Mouse (Mus musculus): ENCODE measurements around the gene Ube2o. TPM values are rescaled to one million over a fixed set of nuclear protein-coding genes. Genes with fewer than 3 reads are reported as not detected.

Ube2o gene
- polyA plus RNA-seq, 1 experiment from 2014 or later, result 32.5 TPM

DNA sequence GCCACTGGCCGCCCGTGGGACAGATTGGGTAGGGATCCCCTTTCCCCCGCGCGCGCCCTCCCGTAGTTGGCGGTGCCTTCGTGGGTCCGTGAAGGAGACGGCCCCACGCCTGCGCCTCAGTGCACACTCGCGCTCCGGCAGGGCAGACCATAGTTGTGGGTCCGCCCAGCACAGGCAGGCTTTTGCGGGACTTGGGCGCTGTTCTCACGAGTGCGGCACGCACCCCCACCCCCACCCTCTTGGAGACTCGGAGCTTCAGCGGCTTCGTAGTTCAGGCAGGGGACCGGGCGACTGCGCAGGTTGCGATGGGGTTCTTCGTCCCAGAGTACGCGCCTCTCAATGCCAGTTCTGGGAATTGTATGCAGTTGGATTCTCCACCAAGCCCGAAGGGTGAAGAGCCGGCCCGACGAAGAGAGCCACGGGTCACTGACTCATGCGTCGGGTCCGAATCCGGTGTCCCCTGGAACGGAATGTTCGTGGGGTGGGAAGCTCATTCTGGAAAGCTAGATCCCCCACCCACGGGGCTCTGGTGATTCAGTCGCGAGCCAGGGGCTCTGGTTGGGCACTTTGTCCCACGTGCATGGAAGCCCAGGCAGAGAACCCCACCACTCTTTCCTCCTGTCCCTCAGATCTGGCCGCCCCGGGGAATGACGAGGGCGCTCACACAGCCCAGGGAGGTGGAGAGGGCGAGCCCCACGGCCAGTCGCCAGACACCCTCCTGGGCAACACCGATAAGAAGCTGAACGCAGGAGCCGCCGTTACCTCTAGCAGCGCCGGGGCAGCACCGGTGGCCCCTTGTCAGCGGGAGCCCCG lies 47.7 kb downstream of the Ube2o start:
- ChIA-PET POLR2A (interaction anchor here (1.0 kb wide), 1 partner anchor 30 kb away, joined by 6 read pairs; no protein-coding TSS in a partner anchor), CTCF (interaction anchor here (0.7 to 3.0 kb wide), 6 partner anchors 10 to 95 kb away, joined by 3 to 16 read pairs (median 4); no protein-coding TSS in a partner anchor)
- no peaks in the 10 kb centered on the region for H3K27me3 ChIP-seq
- in situ Hi-C loops (cut with MboI; ENCODE audit: low pct_unique_long_range_greater_than_20kb), result loop anchor here (5.0 kb wide), 1 partner anchor 41 kb away; the partner anchor contains the start of gene Prpsap1
- TF ChIP-seq CTCF (IDR thresholded peaks at IDR 0.05), result no peak
- ATAC-seq (peak; percentile 26), DNase-seq (ENCODE audit: low read depth, low spot score) (no peak)

DNA sequence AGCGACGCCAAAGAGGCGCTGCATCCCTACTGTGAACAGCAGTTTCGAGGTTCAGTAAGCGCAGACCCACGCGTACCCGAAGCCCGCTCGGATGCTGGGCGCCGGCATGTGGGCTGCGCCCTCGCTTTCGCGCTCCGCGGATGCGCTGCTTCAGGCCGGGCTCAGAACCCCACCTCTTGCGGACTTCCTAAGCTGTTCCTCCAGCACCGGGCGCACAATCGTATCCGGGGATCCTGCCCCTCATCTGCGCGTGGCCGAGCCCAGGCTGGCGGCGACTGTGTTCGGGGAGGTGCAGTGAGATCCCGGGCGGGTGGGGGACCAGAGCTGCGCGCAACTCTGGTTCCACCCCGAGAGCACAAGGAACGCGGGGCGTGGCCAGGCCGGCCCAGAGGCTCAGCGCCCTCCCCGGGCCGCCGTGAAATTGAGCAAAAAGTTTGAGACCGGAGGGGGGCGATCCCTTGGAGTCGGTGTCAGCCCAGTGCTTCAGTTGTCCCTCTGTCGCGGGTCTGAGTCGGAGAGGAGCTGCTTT lies 48.4 kb downstream of the Ube2o start:
- no peak for TF ChIP-seq CTCF (IDR thresholded peaks at IDR 0.05)
- ATAC-seq (peak; percentile 42), DNase-seq (ENCODE audit: low read depth, low spot score) (no peak)
- ChIA-PET CTCF (interaction anchor here (1.8 to 3.0 kb wide), 2 partner anchors 32 to 96 kb away, joined by 5 to 16 read pairs; no protein-coding TSS in a partner anchor), POLR2A (interaction anchor here (1.0 kb wide), 1 partner anchor 30 kb away, joined by 6 read pairs; no protein-coding TSS in a partner anchor)
- in situ Hi-C loops (cut with MboI; ENCODE audit: low pct_unique_long_range_greater_than_20kb), result loop anchor here (5.0 kb wide), 1 partner anchor 41 kb away; the partner anchor contains the start of gene Prpsap1
- no peaks in the 10 kb centered on the region for H3K27me3 ChIP-seq

DNA sequence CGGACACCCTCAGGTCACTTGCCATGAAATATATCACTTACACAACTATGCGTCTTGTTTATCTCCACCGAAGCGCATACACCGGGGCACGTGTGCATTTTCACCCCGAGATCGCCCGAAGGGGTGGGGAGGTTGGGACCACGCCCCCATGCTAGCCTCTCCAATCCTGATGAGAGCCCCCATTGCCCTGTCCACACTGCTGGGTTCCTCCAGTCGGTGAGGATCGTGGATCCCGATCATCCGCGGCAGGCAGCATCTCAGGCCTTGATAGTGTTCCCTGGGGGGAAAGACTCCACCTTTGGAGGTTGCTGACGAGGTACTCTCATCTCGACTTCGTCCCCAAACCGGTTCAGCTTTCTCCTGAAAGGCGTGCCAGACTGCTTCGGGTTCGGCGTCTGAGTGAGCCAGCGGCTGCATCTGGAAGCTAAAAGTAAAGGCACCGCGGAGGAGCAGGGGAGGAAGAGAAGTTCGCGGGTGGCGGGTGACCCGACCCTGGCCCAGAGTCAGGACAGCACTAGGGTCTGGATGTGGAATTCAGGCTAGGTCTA lies 48.9 kb downstream of the Ube2o start:
- ATAC-seq (no peak), DNase-seq (ENCODE audit: low read depth, low spot score) (no peak)
- H3K27me3 ChIP-seq, result no peaks in the 10 kb centered on the region
- ChIA-PET POLR2A (no interaction called here), CTCF (interaction anchor here (1.1 to 3.0 kb wide), 2 partner anchors 31 to 32 kb away, joined by 5 to 16 read pairs; no protein-coding TSS in a partner anchor)
- in situ Hi-C loops (cut with MboI; ENCODE audit: low pct_unique_long_range_greater_than_20kb), result loop anchor here (5.0 kb wide), 1 partner anchor 40 kb away; the partner anchor contains the start of gene Prpsap1
- TF ChIP-seq CTCF (IDR thresholded peaks at IDR 0.05), result no peak

DNA sequence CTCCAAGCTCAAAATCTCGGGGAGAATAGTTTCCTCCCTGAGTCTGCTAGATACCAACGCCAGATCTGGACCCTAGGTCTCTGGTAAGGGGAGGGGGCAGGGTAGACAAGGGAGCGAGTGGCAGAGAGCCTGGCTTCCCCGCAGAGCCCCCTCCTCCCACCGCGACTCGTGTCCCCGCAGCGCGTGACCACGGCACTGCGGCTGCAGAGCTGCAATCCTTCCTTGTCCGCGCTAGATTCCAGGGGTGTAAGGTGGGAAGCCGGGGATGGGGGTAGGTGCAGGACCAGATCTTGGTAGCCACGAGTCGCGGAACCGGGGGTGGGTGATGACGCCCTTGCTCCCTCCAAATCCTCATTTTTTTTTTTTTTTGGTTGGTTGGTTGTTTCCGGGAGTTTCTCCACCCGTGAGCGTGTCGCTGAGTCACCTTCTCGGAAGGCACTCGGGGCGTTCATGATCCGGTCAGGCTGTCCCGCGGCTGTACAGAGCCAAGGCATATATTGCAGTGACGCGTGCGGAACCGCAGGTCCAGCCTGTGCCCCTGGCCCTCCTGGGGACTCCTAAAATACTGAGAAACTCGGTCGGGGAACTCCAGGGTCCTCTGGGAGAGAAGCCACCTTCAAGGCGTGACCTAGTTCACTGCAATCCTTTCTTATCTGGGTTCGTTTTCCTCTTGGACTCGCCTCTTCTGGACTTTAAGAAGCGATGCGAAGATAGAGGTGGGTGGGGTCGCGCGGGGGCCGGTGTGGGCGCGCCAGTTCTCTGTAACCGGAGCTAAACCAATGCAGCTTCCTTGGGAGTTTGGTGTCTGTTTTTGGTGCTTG lies 49.7 kb downstream of the Ube2o start:
- no peak for ATAC-seq
- POLR2A ChIA-PET, result no interaction called here
- CTCF ChIA-PET, result interaction anchor here (1.1 kb wide), 1 partner anchor 31 kb away, joined by 5 read pairs; no protein-coding TSS in a partner anchor
- in situ Hi-C loops (cut with MboI; ENCODE audit: low pct_unique_long_range_greater_than_20kb), result loop anchor here (5.0 kb wide), 1 partner anchor 39 kb away; the partner anchor contains the start of gene Prpsap1
- DNase-seq (ENCODE audit: low read depth, low spot score), result no peak
- TF ChIP-seq CTCF (IDR thresholded peaks at IDR 0.05), result no peak
- H3K27me3 ChIP-seq, result no peaks in the 10 kb centered on the region

DNA sequence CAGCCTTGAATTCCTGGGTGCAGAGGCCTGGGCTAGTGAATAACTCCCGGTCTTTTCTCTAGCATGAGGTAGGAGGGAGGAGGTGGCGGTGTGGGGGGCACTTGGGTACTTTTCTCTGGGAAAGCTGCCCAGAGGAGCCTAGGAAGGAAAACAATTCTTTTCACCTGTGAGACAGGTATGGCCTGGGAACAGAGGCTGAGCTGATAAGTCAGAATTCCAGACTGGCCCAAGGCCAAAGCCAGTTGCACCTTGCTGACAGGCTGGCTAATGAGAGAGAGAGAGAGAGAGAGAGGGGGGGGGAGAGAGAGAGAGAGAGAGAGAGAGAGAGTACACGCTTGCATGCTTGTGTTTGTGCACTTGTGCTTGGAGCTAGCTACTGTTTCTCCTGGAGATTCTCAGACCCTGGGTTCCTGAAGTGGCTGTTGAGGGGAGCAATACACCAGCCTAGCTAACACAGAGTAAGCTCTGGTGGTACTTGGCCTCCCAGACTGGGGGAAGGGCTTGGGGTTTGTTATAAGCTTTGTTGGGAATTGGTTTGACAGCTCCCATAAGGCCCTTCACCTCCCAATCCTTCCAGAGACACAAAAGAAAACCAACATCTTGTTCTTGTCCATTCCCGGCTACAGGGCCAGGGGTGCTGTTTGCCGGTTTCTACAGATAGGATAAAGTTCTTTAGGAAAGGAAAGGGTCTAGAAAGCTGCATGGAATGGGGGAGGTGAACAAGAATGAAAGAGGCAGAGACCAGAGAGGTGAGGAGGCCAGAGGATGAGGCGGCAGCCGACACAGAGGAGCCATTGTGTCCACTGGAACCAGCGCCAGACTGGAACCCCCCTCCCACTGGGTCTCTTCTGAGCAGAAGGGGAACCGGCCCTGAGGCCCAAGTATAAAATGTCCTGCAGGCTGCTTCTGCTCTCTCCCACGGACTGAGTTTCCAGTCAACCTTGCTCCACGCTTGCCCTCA lies 50.8 kb downstream of the Ube2o start, which contains the start of gene Sphk1:
Gene Sphk1, plus strand, starts transcription at position 739 of the 961 bp plus-strand sequence.
- no peaks in the 10 kb centered on the region for H3K27me3 ChIP-seq
- POLR2A ChIA-PET, result no interaction called here
- in situ Hi-C loops (cut with MboI; ENCODE audit: low pct_unique_long_range_greater_than_20kb), result loop anchor here (5.0 kb wide), 1 partner anchor 38 kb away; the partner anchor contains the start of gene Prpsap1
- CTCF ChIA-PET, result interaction anchor here (1.5 kb wide), 1 partner anchor 30 kb away, joined by 4 read pairs; no protein-coding TSS in a partner anchor
- TF ChIP-seq CTCF (IDR thresholded peaks at IDR 0.05), result no peak
- DNase-seq (ENCODE audit: low read depth, low spot score) (no peak), ATAC-seq (no peak)

DNA sequence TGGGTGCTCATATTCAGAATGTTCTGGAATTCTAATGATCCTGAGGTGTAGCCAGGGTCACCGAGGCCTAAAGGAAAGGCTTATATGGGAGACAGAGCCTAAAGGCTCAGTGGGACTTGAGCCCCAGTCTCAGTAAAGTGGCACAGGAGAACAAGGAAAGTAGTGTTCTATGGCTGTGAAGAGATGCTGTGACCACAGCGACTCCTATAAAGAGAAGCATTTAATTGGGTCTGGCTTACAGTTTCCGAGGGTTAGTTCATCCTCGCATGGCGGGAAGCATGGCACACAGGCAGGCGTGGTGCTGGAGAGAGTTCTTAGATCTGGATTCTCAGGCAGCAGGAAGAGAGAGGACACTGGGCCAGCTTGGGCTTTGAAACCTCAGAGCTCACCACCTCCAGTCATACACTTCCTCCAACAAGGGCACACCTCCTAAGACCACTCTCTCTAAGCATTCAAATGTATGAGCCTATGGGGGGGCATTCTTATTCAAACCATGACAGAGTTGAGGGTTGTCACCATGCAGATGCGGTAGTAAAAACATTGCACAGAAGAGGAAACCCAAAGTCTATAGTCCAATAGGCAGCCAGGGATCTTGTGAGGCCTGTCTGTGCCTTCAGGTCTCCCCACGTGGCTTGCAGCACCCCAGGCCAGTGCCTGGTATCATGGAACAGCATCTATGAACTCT lies 52.5 kb downstream of the Ube2o start:
- ATAC-seq (no peak), DNase-seq (ENCODE audit: low read depth, low spot score) (no peak)
- ChIA-PET POLR2A (no interaction called here), CTCF (interaction anchor here (1.3 to 1.4 kb wide), 2 partner anchors 16 to 42 kb away, joined by 3 read pairs; no protein-coding TSS in a partner anchor)
- TF ChIP-seq CTCF (IDR thresholded peaks at IDR 0.05), result no peak
- H3K27me3 ChIP-seq, result no peaks in the 10 kb centered on the region
- in situ Hi-C loops (cut with MboI; ENCODE audit: low pct_unique_long_range_greater_than_20kb), result no loop called here

DNA sequence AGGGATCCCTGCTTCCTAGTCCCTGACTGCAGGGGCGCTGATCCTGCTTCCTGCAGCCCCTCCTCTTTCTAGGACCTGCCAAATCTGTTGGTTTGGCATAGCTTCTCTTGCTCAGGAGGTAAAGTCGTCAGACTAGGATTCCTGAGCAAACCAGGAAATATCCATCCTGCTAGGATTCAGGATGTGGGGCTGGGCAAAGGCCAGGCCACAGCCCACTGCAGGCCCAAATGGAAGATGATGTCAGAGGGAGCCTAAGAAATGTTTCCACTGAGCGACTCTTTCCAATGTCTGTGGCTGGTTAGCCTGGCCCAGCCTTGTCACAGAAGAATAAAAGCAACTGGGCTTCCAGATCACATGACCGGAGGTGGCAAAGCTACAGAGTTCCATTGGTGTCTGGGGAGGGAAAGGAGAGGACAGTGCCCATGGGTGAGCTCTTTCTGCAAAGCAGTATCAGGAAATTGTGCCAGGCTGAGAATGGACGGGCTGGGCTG lies 57.5 kb downstream of the Ube2o start:
- ATAC-seq, result no peak
- no peaks in the 10 kb centered on the region for H3K27me3 ChIP-seq
- ChIA-PET CTCF (interaction anchor here (0.8 to 1.4 kb wide), 2 partner anchors 22 to 29 kb away, joined by 3 to 4 read pairs; partner anchors contain the start of gene Prpsap1), POLR2A (interaction anchor here (0.5 kb wide), 1 partner anchor 19 kb away, joined by 3 read pairs; no protein-coding TSS in a partner anchor)
- in situ Hi-C loops (cut with MboI; ENCODE audit: low pct_unique_long_range_greater_than_20kb), result no loop called here
- no peak for TF ChIP-seq CTCF (IDR thresholded peaks at IDR 0.05)
- no peak for DNase-seq (ENCODE audit: low read depth, low spot score)
